Mouse (Mus musculus) neural tube, postnatal 0 days (tissue): ENCODE measurements around the gene Myl6. TPM values are rescaled to one million over a fixed set of nuclear protein-coding genes. Genes with fewer than 3 reads are reported as not detected.

ENCODE experiments used
- microRNA-seq: library from miRNA; unstranded; fragments of <30 nt; microRNA quantifications from one replicate; pipeline ENCODE4, GENCODE M21; 2016
- polyA plus RNA-seq: library from polyadenylated mRNA; unstranded; fragments of >200 nt; fragmentation: Nextera tagmentation; extraction: Ambion mirVana; gene quantifications from 2 replicates; pipeline ENCODE4 v1.2.1, GENCODE M21; 2015

Myl6 gene
- 1,126 and 1,148 TPM in 2 replicates for polyA plus RNA-seq

GRCm38 (mm10) chr10:128493695-128494666, at the start of gene Myl6:
Gene Myl6, minus strand, starts transcription at chr10:128494145.

GRCm38 (mm10) chr10:128525671-128526308, 31.8 kb upstream of the Myl6 start, which contains the start of gene Esyt1:
Gene Esyt1, minus strand, starts transcription at chr10:128525871.

GRCm38 (mm10) chr10:128498590-128498989, 4.6 kb upstream of the Myl6 start, which contains the start of gene Myl6b:
Gene Myl6b, minus strand, starts transcription at chr10:128498685.

DNA sequence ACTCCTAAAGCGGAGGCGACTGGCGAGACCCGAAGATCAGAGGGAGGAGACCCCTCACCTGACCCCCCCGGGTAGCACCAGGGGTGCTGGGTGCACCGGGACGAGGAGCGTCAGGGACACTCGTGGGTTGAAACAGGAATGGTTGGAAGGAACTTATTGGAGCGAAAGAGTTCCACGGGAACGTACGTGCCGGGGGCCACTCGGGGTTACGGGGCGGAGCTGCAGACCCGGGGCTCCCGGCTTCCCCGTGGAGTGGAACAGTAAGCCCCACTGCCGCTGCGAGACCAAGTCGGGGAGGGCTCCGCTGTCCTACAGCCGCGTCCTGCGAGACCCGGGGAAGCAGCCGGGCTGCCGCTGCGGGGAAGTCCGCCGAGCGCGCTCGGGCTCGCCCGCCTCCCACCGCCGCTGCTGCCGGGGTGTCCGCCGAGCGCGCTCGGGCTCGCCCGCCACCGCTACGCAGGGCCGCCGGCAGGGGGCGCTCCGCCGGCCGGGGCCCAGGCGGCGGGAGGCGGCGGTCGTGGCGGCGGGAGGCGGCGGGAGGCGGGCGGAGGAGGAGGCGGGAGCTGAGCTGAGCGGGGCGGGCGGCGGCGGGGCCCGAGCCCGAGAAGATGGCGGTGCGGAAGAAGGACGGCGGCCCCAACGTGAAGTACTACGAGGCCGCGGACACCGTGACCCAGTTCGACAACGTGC, 35.1 kb downstream of the Myl6 start, which contains the start of gene Smarcc2:
Gene Smarcc2 (plus strand): TSS at position 530 of the 690 bp plus-strand sequence.

Small RNA genes within 50 kb of the gene (microRNA-seq; reads per million reads assigned to microRNA genes)
- gene Mir6916 (not detected), gene Mir8105 (not detected)

Other genes starting within 250 kb of the Myl6 start
- not detected in 2 replicates for gene Apon, start 240.0 kb downstream of the Myl6 start, polyA plus RNA-seq
- gene Apof, start 225.5 kb downstream of the Myl6 start, polyA plus RNA-seq = 0.52 and 0.73 TPM in 2 replicates
- 12.7 and 12.8 TPM in 2 replicates for gene Stat2, start 223.6 kb downstream of the Myl6 start, polyA plus RNA-seq
- 0.13 and 0.40 TPM in 2 replicates for gene Il23a, start 195.4 kb downstream of the Myl6 start, polyA plus RNA-seq
- gene Pan2, start 190.8 kb downstream of the Myl6 start, polyA plus RNA-seq = 11.9 and 14.3 TPM in 2 replicates
- gene Cnpy2, start 171.7 kb downstream of the Myl6 start, polyA plus RNA-seq = 196 and 205 TPM in 2 replicates
- gene Cs, start 156.4 kb downstream of the Myl6 start, polyA plus RNA-seq = 251 and 275 TPM in 2 replicates
- gene Coq10a, start 125.1 kb downstream of the Myl6 start, polyA plus RNA-seq = 53.4 and 56.3 TPM in 2 replicates
- 10.7 and 13.3 TPM in 2 replicates for gene Ankrd52, start 117.0 kb downstream of the Myl6 start, polyA plus RNA-seq
- gene Slc39a5, start 92.9 kb downstream of the Myl6 start, polyA plus RNA-seq = 0.67 and 1.3 TPM in 2 replicates
- gene Nabp2, start 82.7 kb downstream of the Myl6 start, polyA plus RNA-seq = 145 TPM in 2 replicates
- gene Rnf41, start 82.5 kb downstream of the Myl6 start, polyA plus RNA-seq = 65.5 and 72.9 TPM in 2 replicates
- gene Smarcc2, start 34.9 kb downstream of the Myl6 start, polyA plus RNA-seq = 93.1 and 115 TPM in 2 replicates
- gene Myl6b, start 4.5 kb upstream of the Myl6 start, polyA plus RNA-seq = 8.3 and 8.4 TPM in 2 replicates
- 16.5 and 17.8 TPM in 2 replicates for gene Esyt1, start 31.7 kb upstream of the Myl6 start, polyA plus RNA-seq
- gene Zc3h10, start 53.6 kb upstream of the Myl6 start, polyA plus RNA-seq = 13.7 and 14.0 TPM in 2 replicates
- 2,536 and 2,780 TPM in 2 replicates for gene Rpl41, start 55.2 kb upstream of the Myl6 start, polyA plus RNA-seq
- gene Pa2g4, start 71.8 kb upstream of the Myl6 start, polyA plus RNA-seq = 97.4 and 109 TPM in 2 replicates
- 2.8 and 3.5 TPM in 2 replicates for gene Erbb3, start 95.5 kb upstream of the Myl6 start, polyA plus RNA-seq
- gene Rps26, start 132.6 kb upstream of the Myl6 start, polyA plus RNA-seq = 392 and 465 TPM in 2 replicates
- gene Ikzf4, start 151.8 kb upstream of the Myl6 start, polyA plus RNA-seq = 9.8 and 13.8 TPM in 2 replicates
- gene Suox, start 179.9 kb upstream of the Myl6 start, polyA plus RNA-seq = 14.1 and 17.0 TPM in 2 replicates
- gene Rab5b, start 202.1 kb upstream of the Myl6 start, polyA plus RNA-seq = 92.5 and 96.1 TPM in 2 replicates
- 1.3 and 1.7 TPM in 2 replicates for gene Pmel, start 210.1 kb upstream of the Myl6 start, polyA plus RNA-seq
- 11.6 and 12.0 TPM in 2 replicates for gene Cdk2, start 210.9 kb upstream of the Myl6 start, polyA plus RNA-seq